Mouse (Mus musculus) CH12.LX (cell line): ENCODE measurements around the gene Atp5g2.

Source experiments
- EP300 ChIP-seq: IDR thresholded peaks from 2 replicates; pipeline ENCODE4 v1.6.1; 2011; ENCODE audit warnings: low read length, improper control_type of control experiment
- MAFK ChIP-seq: IDR thresholded peaks from 2 replicates; pipeline ENCODE4 v1.6.1; 2011; ENCODE audit warnings: low read length, improper control_type of control experiment; ENCODE audit not compliant: insufficient replicate concordance
- MYC ChIP-seq: IDR thresholded peaks from 2 replicates; pipeline ENCODE4 v1.6.1; 2011; ENCODE audit warnings: low read depth, mild to moderate bottlenecking, improper control_type of control experiment, low read length
- POLR2A ChIP-seq: IDR thresholded peaks from 2 replicates; pipeline ENCODE4 v1.6.1; 2011; ENCODE audit warnings: low read depth, mild to moderate bottlenecking, improper control_type of control experiment, low read length
- SMC3 ChIP-seq: IDR thresholded peaks from 2 replicates; pipeline ENCODE4 v1.6.1; 2011; ENCODE audit warnings: low read depth, low read length, improper control_type of control experiment
- TCF12 ChIP-seq: IDR thresholded peaks from 2 replicates; pipeline ENCODE4 v1.6.1; 2014; ENCODE audit warnings: low read depth, mild to moderate bottlenecking, inconsistent platforms, low read length, improper control_type of control experiment

- TF ChIP-seq SMC3 (no peak), MAFK (no peak), POLR2A (no peak), MYC (no peak), EP300 (no peak), TCF12 (no peak)
These were observed 32.7 kb upstream of the Atp5g2 start for GRCm38 (mm10) chr15:102704806-102705205.
